Mouse (Mus musculus) thymus, postnatal 4 days (tissue): ENCODE results near the gene Prpf4.

Source experiments
- DNase-seq: peaks from one replicate; pipeline ENCODE4 v3.0.0; 2021

The Prpf4 gene

DNA sequence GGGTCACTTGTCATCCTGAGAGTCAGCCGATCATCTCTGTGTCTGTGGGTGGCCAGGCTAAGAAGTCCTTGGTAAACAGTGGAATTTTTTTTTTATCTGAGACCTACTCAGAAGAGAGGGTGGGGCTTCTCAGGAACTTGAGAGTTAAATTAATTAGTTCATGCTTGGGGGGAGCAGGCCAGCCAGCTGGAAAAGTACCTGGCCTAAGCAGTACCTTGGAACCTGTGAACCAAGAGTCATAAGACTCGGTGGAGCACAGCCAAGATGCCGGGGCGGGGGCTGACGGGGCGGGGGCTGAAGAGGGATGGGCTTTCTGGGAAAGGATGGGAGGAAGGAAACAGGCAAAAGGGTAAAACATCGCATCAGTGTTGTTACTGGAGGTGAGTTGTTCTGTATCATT, 29.3 kb downstream of the Prpf4 start:
- DNase-seq, result no peak

DNA sequence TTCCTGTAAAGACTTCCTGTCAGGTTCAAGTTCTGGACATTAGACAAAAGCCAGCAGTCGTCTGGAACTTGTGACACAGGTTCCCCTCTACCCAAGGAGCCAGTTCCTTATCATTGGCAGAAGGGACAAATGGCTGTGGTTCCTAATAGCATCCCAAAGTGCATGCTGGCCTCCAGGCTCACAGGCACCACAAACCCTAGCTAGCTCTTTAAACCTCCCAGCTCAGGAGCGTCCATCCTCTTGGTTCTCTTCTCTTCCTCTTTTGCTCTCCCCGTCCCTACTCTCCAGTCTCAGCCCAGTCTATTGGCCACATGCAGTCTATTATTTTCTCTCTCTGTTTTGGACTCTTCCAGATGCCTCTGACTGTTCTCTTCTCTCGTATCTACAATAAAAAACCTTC, 31.2 kb downstream of the Prpf4 start:
- no peak for DNase-seq

GRCm38 (mm10) chr4:62440544-62440943, 31.9 kb downstream of the Prpf4 start:
- DNase-seq, result no peak

DNA sequence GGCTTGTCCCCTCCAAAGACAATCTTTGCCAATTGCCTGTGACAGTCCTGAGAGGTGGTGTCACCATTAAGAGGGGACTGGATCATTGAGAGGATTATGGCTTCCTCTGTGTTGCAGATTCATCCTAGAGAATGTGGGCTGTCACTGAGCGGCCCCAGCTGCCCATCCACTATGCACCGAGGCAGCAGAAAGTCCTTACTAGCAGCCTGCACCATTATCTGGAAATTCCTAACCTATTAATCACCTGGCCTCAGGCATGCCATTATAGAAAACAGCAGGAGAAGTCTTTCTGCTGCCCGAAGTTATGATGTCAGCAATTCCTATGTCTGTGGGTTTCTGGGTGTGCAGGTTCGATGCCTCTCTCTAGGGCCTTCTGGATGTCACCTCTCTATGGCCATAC, 32.4 kb downstream of the Prpf4 start:
- no peak for DNase-seq

- peak; percentile 77 for DNase-seq
These were observed 46.4 kb downstream of the Prpf4 start for GRCm38 (mm10) chr4:62454995-62455394.

- DNase-seq, result no peak
These were observed 50.5 kb downstream of the Prpf4 start for GRCm38 (mm10) chr4:62459081-62459480.

- DNase-seq, result no peak
These were observed 51.8 kb downstream of the Prpf4 start for GRCm38 (mm10) chr4:62460348-62460747.

DNA sequence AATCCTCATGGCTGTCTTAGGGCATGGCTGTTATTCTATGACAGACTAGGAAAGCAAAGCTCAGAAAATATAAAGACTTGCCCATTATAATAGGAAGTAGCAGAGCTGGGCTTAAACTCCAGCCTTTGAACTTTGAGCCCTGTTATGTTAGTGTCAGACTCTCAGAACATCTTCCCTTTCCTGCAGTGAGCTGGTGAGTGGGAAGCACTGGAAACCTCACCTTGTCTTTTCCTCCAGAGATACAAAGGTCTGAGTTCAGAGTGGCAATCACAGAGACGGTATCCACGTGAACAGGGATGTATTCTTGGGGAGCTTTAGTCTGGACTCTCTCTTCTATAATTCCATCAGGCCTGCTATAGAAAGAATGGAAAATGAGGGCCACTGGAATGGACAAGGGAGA, 54.5 kb downstream of the Prpf4 start:
- DNase-seq, result no peak

DNA sequence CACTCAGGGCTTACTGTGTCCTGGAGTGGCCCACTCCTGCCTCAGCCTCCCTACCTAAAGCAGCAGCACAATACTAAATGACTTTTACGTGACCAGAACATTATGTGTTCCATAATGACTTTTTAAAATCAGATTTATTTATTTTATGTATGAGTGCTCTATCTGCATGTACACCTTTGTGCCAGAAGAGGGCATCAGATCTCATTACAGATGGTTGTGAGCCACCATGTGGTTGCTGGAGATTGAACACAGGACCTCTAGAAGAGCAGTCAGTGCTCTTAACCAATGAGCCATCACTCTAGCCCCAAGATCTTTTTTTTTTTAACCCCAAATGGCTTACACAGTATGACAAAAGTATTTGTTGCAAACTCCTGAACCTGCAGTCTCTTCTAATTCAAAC, 59.6 kb downstream of the Prpf4 start:
- no peak for DNase-seq

GRCm38 (mm10) chr4:62470598-62471051, 62.0 kb downstream of the Prpf4 start, which contains the start of gene Wdr31:
TSS of gene Wdr31 (minus strand) at chr4:62470896.
- DNase-seq, result peak; percentile 88

DNA sequence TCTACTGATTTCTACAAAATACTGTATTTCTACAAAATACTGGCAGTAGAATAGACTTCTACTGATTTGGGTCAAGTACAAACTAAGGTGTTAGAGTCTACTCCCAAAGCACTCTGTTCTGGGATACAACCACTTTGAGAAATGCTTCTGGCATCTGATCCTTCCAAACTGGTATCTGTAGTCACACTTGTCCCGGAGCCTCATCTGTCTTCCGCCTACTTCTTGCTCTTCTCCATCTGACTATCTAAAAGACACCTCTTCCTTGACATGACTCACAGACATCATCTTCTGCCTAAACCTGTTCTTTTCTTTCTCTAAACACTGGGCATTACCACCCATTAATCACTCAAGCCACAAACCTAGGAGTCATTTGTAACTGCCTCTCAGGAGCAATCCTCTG, 63.5 kb downstream of the Prpf4 start:
- no peak for DNase-seq

GRCm38 (mm10) chr4:62475131-62475530, 66.5 kb downstream of the Prpf4 start:
- peak; percentile 47 for DNase-seq

GRCm38 (mm10) chr4:62475793-62476192, 67.2 kb downstream of the Prpf4 start:
- no peak for DNase-seq
